25 mouse cellular contexts compared by ENCODE assay signal in genomic region chr17:79654187-79654586, GRCm38 (mm10).
"Had no signal": no experiment of that assay in that cellular context is flagged by ENCODE, and none has a peak within 500 bp of the region (broad histone marks: within the 10 kb centered on the region; RNA-seq: fewer than 3 reads in every experiment).

No protein-coding gene starts in this region.

- H3K9me3 ChIP-seq: heart, embryonic 10.5 days; heart, embryonic 12.5 days; hindbrain, embryonic 10.5 days; hindbrain, embryonic 12.5 days; limb, embryonic 10.5 days; limb, embryonic 12.5 days; liver, embryonic 13.5 days had no signal

- H3K4me2 ChIP-seq: heart, embryonic 12.5 days; hindbrain, embryonic 12.5 days; hindbrain, embryonic 14.5 days; limb, embryonic 12.5 days; liver, embryonic 11.5 days; liver, embryonic 13.5 days had no signal

- H3K4me1 ChIP-seq: hindbrain, embryonic 10.5 days; hindbrain, embryonic 12.5 days; limb, embryonic 10.5 days; limb, embryonic 12.5 days; liver, embryonic 13.5 days had no signal

- H3K36me3 ChIP-seq: hindbrain, embryonic 10.5 days; hindbrain, embryonic 12.5 days; limb, embryonic 10.5 days; limb, embryonic 12.5 days; liver, embryonic 13.5 days had no signal

- DNase-seq: gastrocnemius, adult 2 months; gastrocnemius, postnatal 10 days; gastrocnemius, postnatal 25 days; heart, adult 18-20 months; heart, postnatal 10 days; heart, postnatal 4 days; kidney, adult 18-20 months; kidney, adult 8-10 months; kidney, postnatal 10 days; kidney, postnatal 25 days; kidney, postnatal 4 days; liver; liver, embryonic 13.5 days had no signal

- ATAC-seq: hindbrain, postnatal 0 days; intestine, embryonic 16.5 days had no signal

- H3K27ac ChIP-seq: gastrocnemius, adult 2 months; heart, embryonic 10.5 days; hindbrain, embryonic 10.5 days; hindbrain, embryonic 12.5 days; hindbrain, embryonic 14.5 days; hindbrain, postnatal 0 days; layer of hippocampus, adult 2 months; left cerebral cortex, adult 2 months; limb, embryonic 10.5 days; limb, embryonic 12.5 days; liver, embryonic 13.5 days had no signal

- H3K27me3 ChIP-seq: heart, embryonic 12.5 days; hindbrain, embryonic 12.5 days; limb, embryonic 12.5 days; liver, embryonic 13.5 days had no signal

- H3K9ac ChIP-seq: heart, embryonic 12.5 days; hindbrain, embryonic 12.5 days; hindbrain, embryonic 14.5 days; limb, embryonic 12.5 days; liver, embryonic 13.5 days had no signal

- H3K4me3 ChIP-seq: gastrocnemius, adult 2 months; heart, embryonic 10.5 days; heart, embryonic 12.5 days; hindbrain, embryonic 10.5 days; hindbrain, embryonic 12.5 days; layer of hippocampus, adult 2 months; left cerebral cortex, adult 2 months; limb, embryonic 10.5 days; limb, embryonic 12.5 days; liver, embryonic 13.5 days had no signal
